Mouse (Mus musculus) liver, postnatal 0 days (tissue): ENCODE measurements around the gene Tmem182.

Experiments used
- CTCF ChIP-seq: sonication (generic); IDR thresholded peaks from 2 replicates; pipeline ENCODE4 v1.5.1; 2016; ENCODE audit warnings: antibody characterized with exemption, low read depth
- EP300 ChIP-seq: IDR thresholded peaks from 2 replicates; pipeline ENCODE4 v1.6.1; 2016; ENCODE audit warnings: antibody characterized with exemption, low read depth, mild to moderate bottlenecking

- TF ChIP-seq CTCF (no peak), EP300 (no peak)
Observed at GRCm38 (mm10) chr1:40867651-40868050, 62.2 kb downstream of the Tmem182 start.
